Mouse (Mus musculus) liver, embryonic 14.5 days (tissue): Measurements from ENCODE around the gene Tmprss6. TPM values are rescaled to one million over a fixed set of nuclear protein-coding genes. Genes with fewer than 3 reads are reported as not detected.
A peak's percentile ranks its signal among the peaks of the same experiment; 100 is the strongest.

Source experiments
- ATAC-seq: fragments of 200-750 bp; cut with Nextera tagmentation; 2 replicates; pipeline ENCODE4 v1.8.0; 2017; ENCODE audit warnings: moderate number of reproducible peaks, mild to moderate bottlenecking, moderate library complexity; ENCODE audit not compliant: insufficient read depth
- DNase-seq, 3 experiments: peaks; one replicate each; pipeline ENCODE4 v3.0.0-alpha.2; 2012 to 2013; ENCODE audit warnings: low read depth in 3 of 3, low spot score in 3 of 3
- H3K27ac ChIP-seq: fragments of 300-500 bp; sonication (generic); 2 replicates; pipeline ENCODE4 v1.5.1; 2014; ENCODE audit warnings: moderate library complexity, mild to moderate bottlenecking, control low read depth, inconsistent platforms
- H3K27me3 ChIP-seq: fragments of 300-500 bp; sonication (generic); 2 replicates; pipeline ENCODE4 v1.6.1; 2014; ENCODE audit warnings: mild to moderate bottlenecking, low read length, moderate library complexity; ENCODE audit not compliant: control insufficient read depth, insufficient read depth
- H3K36me3 ChIP-seq: fragments of 300-500 bp; sonication (generic); replicated peaks from 2 replicates; pipeline ENCODE4 v1.6.1; 2014; ENCODE audit warnings: low read depth; ENCODE audit not compliant: control insufficient read depth, insufficient read depth
- H3K4me1 ChIP-seq, 2 experiments: fragments of 200-500 bp in 1 of 2; fragments of 300-500 bp in 1 of 2; sonication (generic) in 1 of 2; replicated peaks; 2 replicates each; pipeline ENCODE4 v1.6.1; 2012 to 2014; ENCODE audit warnings: antibody characterized with exemption in 1 of 2, inconsistent platforms in 1 of 2, low read length in 1 of 2; ENCODE audit not compliant: control insufficient read depth in 2 of 2, insufficient read depth in 2 of 2
- H3K4me2 ChIP-seq: fragments of 300-500 bp; sonication (generic); 2 replicates; pipeline ENCODE4 v1.6.1; 2014; ENCODE audit warnings: low read depth, mild to moderate bottlenecking, control low read depth, moderate library complexity
- H3K4me3 ChIP-seq, 2 experiments: fragments of 200-500 bp in 1 of 2; fragments of 300-500 bp in 1 of 2; sonication (generic) in 1 of 2; 2 replicates each; pipeline ENCODE4 v1.5.1; 2012 to 2014; ENCODE audit warnings: low read depth in 2 of 2, low read length in 2 of 2, mild to moderate bottlenecking in 2 of 2, control low read depth in 1 of 2, inconsistent platforms in 1 of 2, moderate library complexity in 1 of 2; ENCODE audit not compliant: insufficient read depth in 1 of 2
- H3K9ac ChIP-seq: fragments of 300-500 bp; sonication (generic); replicated peaks from 2 replicates; pipeline ENCODE4 v1.6.1; 2014; ENCODE audit warnings: mild to moderate bottlenecking, control low read depth, moderate library complexity
- H3K9me3 ChIP-seq: fragments of 300-500 bp; sonication (generic); 2 replicates; pipeline ENCODE4 v1.6.1; 2016; ENCODE audit warnings: low read length, mixed read lengths; ENCODE audit not compliant: control insufficient read depth
- CTCF ChIP-seq: IDR thresholded peaks from 2 replicates; pipeline ENCODE4 v1.5.1; 2016; ENCODE audit warnings: antibody characterized with exemption, low read depth, control low read depth
- EP300 ChIP-seq: IDR thresholded peaks from 2 replicates; pipeline ENCODE4 v1.6.1; 2016; ENCODE audit warnings: antibody characterized with exemption, low read depth
- WGBS: fragments of 180-500 bp; shearing (Covaris S2); extraction: QIAGEN DNeasy Blood & Tissue Kit; methylation state at CpG from one replicate; pipeline ENCODE4 v1.1.7; 2014; ENCODE audit not compliant: insufficient replicate concordance; 5-methylcytosine and 5-hydroxymethylcytosine counted together
- polyA plus RNA-seq, 2 experiments: library from polyadenylated mRNA; depleted of rRNA in 1 of 2; stranded (reverse) in 1 of 2; unstranded in 1 of 2; fragments of >200 nt; fragmentation: Nextera tagmentation in 1 of 2; extraction: Ambion mirVana in 1 of 2; gene quantifications; 2 replicates each; pipeline versions ENCODE4 v1.2.1 to v1.2.3; 2012 to 2014

The Tmprss6 gene
- polyA plus RNA-seq, 2 experiments = 9.8 to 11.9 TPM

- no peak for DNase-seq
- Histone ChIP-seq H3K9me3 (no peaks in the 10 kb centered on the region), H3K36me3 (no peaks in the 10 kb centered on the region), H3K4me1 (0 out of 4 replicates have a peak, but pooled peaks cover 0 to 2% of the 10 kb centered on the region in 2 experiments), H3K27me3 (no peaks in the 10 kb centered on the region), H3K9ac (no peak overlapping the region), H3K27ac (no peak overlapping the region), H3K4me2 (no peak overlapping the region), H3K4me3 (no peak overlapping the region)
- 69% methylated on average over 1 of the region's 1 CpGs for WGBS
- TF ChIP-seq CTCF = no peak
- ATAC-seq = no peak
Observed at GRCm38 (mm10) chr15:78486564-78486963, 18.1 kb upstream of the Tmprss6 start.

DNA sequence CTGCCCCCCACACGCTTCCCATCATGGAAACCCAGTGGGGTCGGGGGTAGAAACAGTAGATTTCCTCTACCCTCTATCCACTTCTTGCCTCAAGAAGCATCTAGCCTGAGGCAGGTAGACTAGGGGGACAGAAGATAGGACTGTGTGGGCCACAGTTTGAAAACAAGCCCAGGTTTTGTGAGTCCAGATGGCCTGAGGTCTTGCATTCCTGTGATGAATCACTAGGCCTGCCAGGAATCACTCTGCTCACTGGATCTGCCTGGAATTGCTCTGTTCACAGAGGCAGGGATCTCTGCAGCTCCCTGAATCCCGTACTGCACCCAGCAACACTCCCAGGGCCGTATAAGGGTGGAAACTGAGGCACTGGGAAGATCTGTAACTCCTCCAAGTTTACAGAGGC, 14.9 kb upstream of the Tmprss6 start:
- no peak for DNase-seq

DNA sequence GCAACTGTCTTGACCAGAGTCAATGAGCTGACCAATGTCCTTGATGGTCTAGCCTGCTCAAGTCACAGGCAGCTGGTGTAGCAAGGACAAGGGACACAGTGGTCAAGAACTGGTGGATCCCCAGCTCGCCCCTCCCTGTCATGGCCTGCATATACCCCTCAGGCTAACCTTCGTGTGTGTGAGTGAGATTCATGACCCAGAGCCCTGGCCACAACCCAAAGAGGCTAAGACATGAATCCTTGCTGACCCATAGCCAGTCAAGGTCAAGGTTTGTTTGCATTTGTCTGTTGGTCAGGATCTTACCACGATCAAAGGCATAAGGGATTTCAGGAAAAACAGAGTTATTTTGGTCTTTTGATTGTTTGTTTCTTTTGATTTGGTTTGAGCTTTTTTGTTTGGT, 14.1 kb upstream of the Tmprss6 start:
- 41% methylated on average over 3 of the region's 3 CpGs for WGBS
- H3K27ac ChIP-seq = no peak overlapping the region
- DNase-seq = no peak
- no peak overlapping the region for H3K4me3 ChIP-seq
- no peak for ATAC-seq
- 0 out of 4 replicates have a peak, but pooled peaks cover 0 to 2% of the 10 kb centered on the region in 2 experiments for H3K4me1 ChIP-seq
- no peaks in the 10 kb centered on the region for H3K9me3 ChIP-seq
- no peak overlapping the region for H3K9ac ChIP-seq
- no peaks in the 10 kb centered on the region for H3K36me3 ChIP-seq
- TF ChIP-seq CTCF = no peak
- no peak for TF ChIP-seq EP300
- no peaks in the 10 kb centered on the region for H3K27me3 ChIP-seq
- no peak overlapping the region for H3K4me2 ChIP-seq

More for the DNA sequence above, 14.9 kb upstream of the Tmprss6 start:
- Histone ChIP-seq H3K4me1 (0 out of 4 replicates have a peak, but pooled peaks cover 0 to 2% of the 10 kb centered on the region in 2 experiments), H3K27me3 (no peaks in the 10 kb centered on the region), H3K9ac (no peak overlapping the region), H3K36me3 (no peaks in the 10 kb centered on the region), H3K27ac (no peak overlapping the region), H3K4me2 (no peak overlapping the region), H3K4me3 (no peak overlapping the region), H3K9me3 (no peaks in the 10 kb centered on the region)
- no peak for ATAC-seq
- TF ChIP-seq CTCF (no peak), EP300 (no peak)
- WGBS = 47% methylated on average over 4 of the region's 4 CpGs

GRCm38 (mm10) chr15:78481448-78482000, 13.1 kb upstream of the Tmprss6 start:
- Histone ChIP-seq H3K9ac (no peak overlapping the region), H3K4me1 (0 out of 4 replicates have a peak, but pooled peaks cover 0 to 2% of the 10 kb centered on the region in 2 experiments), H3K4me3 (no peak overlapping the region), H3K27me3 (no peaks in the 10 kb centered on the region), H3K27ac (no peak overlapping the region), H3K36me3 (no peaks in the 10 kb centered on the region), H3K4me2 (no peak overlapping the region), H3K9me3 (no peaks in the 10 kb centered on the region)
- DNase-seq (no peak), ATAC-seq (no peak)
- WGBS = 41% methylated on average over 9 of the region's 9 CpGs
- no peak for TF ChIP-seq EP300
- TF ChIP-seq CTCF = peak; percentile 48

GRCm38 (mm10) chr15:78480991-78481390, 12.6 kb upstream of the Tmprss6 start:
- DNase-seq = no peak
- H3K36me3 ChIP-seq = no peaks in the 10 kb centered on the region
- H3K4me1 ChIP-seq = 0 out of 4 replicates have a peak, but pooled peaks cover 0 to 2% of the 10 kb centered on the region in 2 experiments
- no peak overlapping the region for H3K27ac ChIP-seq
- H3K9me3 ChIP-seq = no peaks in the 10 kb centered on the region
- no peak for ATAC-seq
- no peak overlapping the region for H3K9ac ChIP-seq
- no peak overlapping the region for H3K4me3 ChIP-seq
- 25% methylated on average over 2 of the region's 2 CpGs for WGBS
- TF ChIP-seq CTCF (no peak), EP300 (no peak)
- H3K27me3 ChIP-seq = no peaks in the 10 kb centered on the region
- H3K4me2 ChIP-seq = no peak overlapping the region
